8 mouse cellular contexts compared by ENCODE assay signal in the genomic region with DNA sequence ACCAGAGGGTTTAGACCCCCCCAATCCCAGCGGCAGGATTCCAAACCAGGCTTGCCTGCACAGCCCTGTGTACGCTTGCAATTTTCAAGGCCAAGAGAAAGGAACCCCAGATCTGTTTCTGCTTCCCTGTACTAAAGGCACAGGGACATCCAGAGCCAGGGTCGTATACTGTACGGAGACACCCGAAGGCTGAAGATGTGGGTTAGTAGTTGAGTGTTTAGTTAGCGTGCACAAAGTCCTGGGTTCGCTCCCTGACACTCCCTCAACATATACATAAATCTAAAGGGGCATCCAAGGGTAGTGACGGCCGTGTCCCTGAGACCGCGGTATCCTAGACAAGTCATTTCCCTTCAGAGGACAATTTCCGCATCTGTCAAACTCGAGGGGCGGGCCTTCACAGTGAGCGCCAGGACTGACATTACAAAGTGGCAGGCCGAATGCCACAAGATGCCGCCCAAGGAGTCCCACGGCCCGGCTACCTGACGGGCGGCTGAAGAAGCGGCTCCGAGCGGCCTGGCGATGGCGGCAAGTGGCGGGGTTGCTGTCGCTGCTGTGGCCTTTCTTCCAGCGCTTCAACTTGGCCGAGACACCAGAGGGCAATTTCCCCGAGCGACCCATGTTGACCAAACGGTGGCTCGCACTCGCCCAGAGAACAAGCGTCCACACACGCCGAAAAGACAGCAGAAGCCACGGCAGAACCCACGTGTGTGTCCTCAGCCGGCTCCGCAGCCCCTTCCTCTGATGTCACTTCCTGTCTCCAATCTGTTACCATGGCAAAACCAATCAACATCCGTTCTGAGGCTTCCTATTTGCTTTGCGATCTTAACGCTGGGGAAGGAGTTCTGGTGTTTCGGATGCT. TPM values are rescaled to one million over a fixed set of nuclear protein-coding genes. Genes with fewer than 3 reads are reported as not detected.
A peak's percentile ranks its signal among the peaks of the same experiment; 100 is the strongest.
DNase-seq lines count a peak whose midpoint lies in the region; ATAC-seq and TF ChIP-seq lines count a peak whose summit lies in the region.

A gene (minus strand): TSS at position 714 of the 859 bp plus-strand sequence.

- H3K27ac ChIP-seq in MEL (ENCODE audit: control insufficient read depth, low read depth, low read length) = peak within 1 kb of the TSS; percentile 77
- H3K27ac ChIP-seq in forebrain, postnatal 0 days (ENCODE audit: low read depth, low read length) = 0 out of 2 replicates have a peak within 1 kb of the TSS, but pooled peaks have one; percentile 46
- H3K27ac ChIP-seq in lung, embryonic 16.5 days (ENCODE audit: low read length) = peak within 1 kb of the TSS; percentile 25

- peak within 1 kb of the TSS; percentile 88 for H3K4me2 ChIP-seq in forebrain, postnatal 0 days (ENCODE audit: low read depth)
- peak within 1 kb of the TSS; percentile 84 for H3K4me2 ChIP-seq in lung, embryonic 16.5 days (ENCODE audit: low read depth, low read length)

- TF ChIP-seq EP300 in MEL (IDR thresholded peaks at IDR 0.05; ENCODE audit: low read depth in 1 of 2, low read length in 2 of 2) = 0 out of 4 replicates have a peak, but pooled peaks of 1 of the 2 experiments have one; percentile 3

- H3K9ac ChIP-seq in MEL (ENCODE audit: control insufficient read depth, low read depth, low read length, poor library complexity, severe bottlenecking) = peak within 1 kb of the TSS; percentile 84
- H3K9ac ChIP-seq in forebrain, postnatal 0 days = peak within 1 kb of the TSS; percentile 56
- H3K9ac ChIP-seq in lung, embryonic 16.5 days (ENCODE audit: low read length) = peak within 1 kb of the TSS; percentile 66

- TF ChIP-seq CTCF in MEL (IDR thresholded peaks at IDR 0.05 in 2 of 3, conservative IDR thresholded peaks at IDR 0.05 in 1 of 3; ENCODE audit: control insufficient read depth in 1 of 3, insufficient read depth in 1 of 3, low read depth in 2 of 3, low read length in 3 of 3, poor library complexity in 1 of 3, severe bottlenecking in 1 of 3) = no peak
- no peak for TF ChIP-seq CTCF in forebrain, postnatal 0 days (IDR thresholded peaks at IDR 0.05; ENCODE audit: low read depth)

- DNase-seq in MEL (ENCODE audit: low read depth, low spot score) = peak; percentile 98
- peak; percentile 81 to 90 for DNase-seq in cerebellum, adult 18-20 months
- peak; percentile 94 for DNase-seq in forebrain, postnatal 0 days
- peak; percentile 68 for DNase-seq in layer of hippocampus, adult 9-10 months (ENCODE audit: low spot score)
- peak; percentile 22 for DNase-seq in ovary, postnatal 10 days (ENCODE audit: low spot score)
- peak; percentile 73 to 82 for DNase-seq in thymus, postnatal 10 days (ENCODE audit: low spot score in 2 of 2)

- peak; percentile 63 to 96; a peak in 3 of 4 replicates for TF ChIP-seq POLR2A in MEL (IDR thresholded peaks at IDR 0.05; ENCODE audit: control insufficient read depth in 1 of 2, insufficient read depth in 1 of 2, low read depth in 1 of 2, low read length in 2 of 2, poor library complexity in 1 of 2)

- H3K4me3 ChIP-seq in MEL (ENCODE audit: control insufficient read depth in 1 of 2, insufficient read depth in 1 of 2, low read depth in 2 of 2, low read length in 2 of 2) = peak within 1 kb of the TSS; percentile 86 to 87
- H3K4me3 ChIP-seq in forebrain, postnatal 0 days (ENCODE audit: low read depth, low read length) = peak within 1 kb of the TSS; percentile 69
- peak within 1 kb of the TSS; percentile 73 for H3K4me3 ChIP-seq in lung, embryonic 16.5 days (ENCODE audit: low read length)

- WGBS in forebrain, postnatal 0 days = 3% methylated on average over 46 of the region's 46 CpGs
- under 1% methylated on average over 46 of the region's 46 CpGs for WGBS in lung, embryonic 16.5 days

- H3K79me2 ChIP-seq in MEL (ENCODE audit: control insufficient read depth, insufficient read depth, low read length, poor library complexity) = peaks cover 22% of the 10 kb centered on the region

- no peaks in the 10 kb centered on the region for H3K27me3 ChIP-seq in MEL (ENCODE audit: control insufficient read depth in 1 of 2, insufficient read depth in 2 of 2, low read length in 2 of 2)
- H3K27me3 ChIP-seq in forebrain, postnatal 0 days (ENCODE audit: insufficient read depth, low read length) = no peaks in the 10 kb centered on the region
- H3K27me3 ChIP-seq in lung, embryonic 16.5 days (ENCODE audit: control insufficient read depth, insufficient read depth, low read depth, low read length) = no peaks in the 10 kb centered on the region

- H3K9me3 ChIP-seq in MEL (replicated peaks; ENCODE audit: insufficient read depth, low read length) = no peaks in the 10 kb centered on the region
- no peaks in the 10 kb centered on the region for H3K9me3 ChIP-seq in forebrain, postnatal 0 days (ENCODE audit: low read length)
- H3K9me3 ChIP-seq in lung, embryonic 16.5 days (ENCODE audit: control insufficient read depth, low read length) = no peaks in the 10 kb centered on the region

- H3K36me3 ChIP-seq in MEL (ENCODE audit: control insufficient read depth in 1 of 2, insufficient read depth in 2 of 2, low read length in 2 of 2) = peaks cover 2 to 21% of the 10 kb centered on the region in 2 experiments
- H3K36me3 ChIP-seq in forebrain, postnatal 0 days (ENCODE audit: insufficient read depth) = peaks cover 7% of the 10 kb centered on the region
- no peaks in the 10 kb centered on the region for H3K36me3 ChIP-seq in lung, embryonic 16.5 days (ENCODE audit: control insufficient read depth, insufficient read depth, low read length)

- TF ChIP-seq RAD21 in MEL (IDR thresholded peaks at IDR 0.05; ENCODE audit: low read depth, low read length) = no peak

- H3K4me1 ChIP-seq in MEL (ENCODE audit: control insufficient read depth in 1 of 2, insufficient read depth in 2 of 2, low read length in 2 of 2) = peaks cover 5 to 21% of the 10 kb centered on the region in 2 experiments
- peaks cover 6% of the 10 kb centered on the region; the same call in 1 of the 2 replicates for H3K4me1 ChIP-seq in forebrain, postnatal 0 days (ENCODE audit: insufficient read depth)
- H3K4me1 ChIP-seq in lung, embryonic 16.5 days (replicated peaks; ENCODE audit: control insufficient read depth, insufficient read depth, low read length) = peaks cover 11% of the 10 kb centered on the region

- ATAC-seq in forebrain, postnatal 0 days = peak; percentile 99
- peak; percentile 72 to 84 for ATAC-seq in hematopoietic stem cell, adult 5-6 weeks (replicated peaks in 1 of 2; ENCODE audit: insufficient read depth in 1 of 2, low FRiP score in 2 of 2, low TSS enrichment in 1 of 2, low read depth in 1 of 2, poor library complexity in 2 of 2, severe bottlenecking in 2 of 2)
- peak; percentile 92 for ATAC-seq in lung, embryonic 16.5 days (ENCODE audit: low read depth)

TF ChIP-seq in MEL, 35 proteins besides CTCF, POLR2A, EP300 and RAD21 (continues in another document):
- TF ChIP-seq JUND (IDR thresholded peaks at IDR 0.05; ENCODE audit: low read depth, low read length) (no peak), ZMIZ1 (IDR thresholded peaks at IDR 0.05; ENCODE audit: low read depth, low read length) (no peak), MXI1 (IDR thresholded peaks at IDR 0.05; ENCODE audit: low read depth, low read length) (peak; percentile 100), SIN3A (IDR thresholded peaks at IDR 0.05; ENCODE audit: low read length) (peak; percentile 100), TAL1 (IDR thresholded peaks at IDR 0.05; ENCODE audit: low read length) (no peak), CHD1 (IDR thresholded peaks at IDR 0.05; ENCODE audit: low read depth, low read length) (peak; percentile 91; the same call in 1 of the 2 replicates), RCOR1 (IDR thresholded peaks at IDR 0.05; ENCODE audit: low read depth, low read length) (no peak), MYB (IDR thresholded peaks at IDR 0.05; ENCODE audit: low read depth, low read length) (no peak), E2F4 (IDR thresholded peaks at IDR 0.05; ENCODE audit: borderline replicate concordance, low read depth, low read length) (peak; percentile 43; the same call in 1 of the 2 replicates), ELF1 (IDR thresholded peaks at IDR 0.05; ENCODE audit: low read depth, low read length) (peak; percentile 88), MAX (IDR thresholded peaks at IDR 0.05; ENCODE audit: low read length) (peak; percentile 99), NRF1 (IDR thresholded peaks at IDR 0.05; ENCODE audit: insufficient read depth, low read depth, low read length, poor library complexity, severe bottlenecking) (no peak; the same call in 1 of the 2 replicates), SMC3 (IDR thresholded peaks at IDR 0.05; ENCODE audit: low read depth, low read length) (no peak), HCFC1 (IDR thresholded peaks at IDR 0.05; ENCODE audit: low read depth, low read length) (peak; percentile 91), ZNF384 (IDR thresholded peaks at IDR 0.05; ENCODE audit: low read depth, low read length) (no peak), NELFE (IDR thresholded peaks at IDR 0.05; ENCODE audit: low read depth, low read length) (peak; percentile 94), TBP (IDR thresholded peaks at IDR 0.05; ENCODE audit: low read depth, low read length) (peak; percentile 73), CHD2 (IDR thresholded peaks at IDR 0.05; ENCODE audit: low read length) (no peak), MAFK (IDR thresholded peaks at IDR 0.05; ENCODE audit: borderline replicate concordance, low read depth, low read length) (no peak), USF2 (IDR thresholded peaks at IDR 0.05; ENCODE audit: borderline replicate concordance in 1 of 2, insufficient read depth in 1 of 2, low read depth in 1 of 2, low read length in 2 of 2) (no peak), GATA1 (IDR thresholded peaks at IDR 0.05; ENCODE audit: low read depth, low read length) (0 out of 2 replicates have a peak, but pooled peaks have one; percentile 17), ETS1 (IDR thresholded peaks at IDR 0.05; ENCODE audit: low read depth, low read length) (peak; percentile 39), POLR2AphosphoS2 (IDR thresholded peaks at IDR 0.05; ENCODE audit: low read length) (peak; percentile 89), USF1 (IDR thresholded peaks at IDR 0.05; ENCODE audit: low read depth, low read length) (peak; percentile 78), MEF2A (IDR thresholded peaks at IDR 0.05; ENCODE audit: extremely low read depth, insufficient replicate concordance, low read depth, low read length, poor library complexity, severe bottlenecking) (peak; percentile 38; the same call in 1 of the 2 replicates), KAT2A (conservative IDR thresholded peaks at IDR 0.05; ENCODE audit: low read depth, low read length) (peak; percentile 50)

RNA-seq across cellular contexts. Expression of the gene that starts here (rescaled TPM):
- 93.8 and 106 TPM in 2 replicates for total RNA-seq in MEL (2012; rRNA removed)
- 100 to 1,000 TPM in 1 of 2 experiments, 10 to 100 TPM in 1; 44.5 to 134 TPM for polyA plus RNA-seq in MEL (2012; ENCODE audit: insufficient read depth in 1 of 2, insufficient read length in 2 of 2, low read depth in 1 of 2, low replicate concordance in 2 of 2, missing spikeins in 1 of 2)
- 17.0 and 19.5 TPM in 2 replicates for total RNA-seq in forebrain, postnatal 0 days (2014; rRNA removed)
- 12.3 and 14.4 TPM in 2 replicates for polyA plus RNA-seq in forebrain, postnatal 0 days (2015; fragmentation: Nextera tagmentation; extraction: Ambion mirVana)
- total RNA-seq in hematopoietic stem cell, adult 5-6 weeks (2017) = 12.2 and 18.9 TPM in 2 replicates
- polyA plus RNA-seq in lung, embryonic 16.5 days (2015; fragmentation: Nextera tagmentation; extraction: Ambion mirVana) = 9.9 and 11.4 TPM in 2 replicates

Comparison
In these comparisons a context has a peak if more than half of its experiments do, and no peak if none do; other contexts are left out.
1. Peak in every context shown above with its lines: DNase-seq, ATAC-seq, H3K4me3 ChIP-seq and H3K27ac ChIP-seq.
2. DNase-seq: peak in every context shown above with its lines; median percentile 98 in MEL; 94 in forebrain, postnatal 0 days; 86 in cerebellum, adult 18-20 months; 78 in thymus, postnatal 10 days; 68 in layer of hippocampus, adult 9-10 months; 22 in ovary, postnatal 10 days.
3. H3K27ac ChIP-seq: peak in every context shown above with its lines; median percentile 77 in MEL; 46 in forebrain, postnatal 0 days; 25 in lung, embryonic 16.5 days.